9 mouse cellular contexts compared by ENCODE assay signal in the genomic region with DNA sequence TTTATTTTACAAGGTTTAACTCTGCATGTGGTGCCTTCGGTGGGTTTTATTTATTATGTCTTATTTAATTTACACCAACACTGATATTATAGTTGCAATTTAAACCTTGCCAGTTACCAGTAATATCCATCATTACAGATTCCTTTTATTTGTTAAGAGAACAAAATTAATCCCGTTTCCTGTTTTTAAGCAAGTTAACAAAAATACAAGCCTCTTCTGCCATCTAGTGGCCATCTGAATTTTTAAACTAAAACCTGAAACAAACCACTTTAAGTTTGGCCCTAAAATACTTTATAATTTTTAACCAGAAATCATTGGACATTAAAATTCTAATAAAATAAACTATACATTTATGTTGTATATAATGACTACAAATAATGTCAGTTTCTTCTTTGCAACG.
DNase-seq lines count a peak whose midpoint lies in the region; ATAC-seq and TF ChIP-seq lines count a peak whose summit lies in the region.
"Had no signal": no experiment of that assay in that cellular context is flagged by ENCODE, and none has a peak within 500 bp of the region (broad histone marks: within the 10 kb centered on the region; RNA-seq: fewer than 3 reads in every experiment).

No protein-coding gene starts in this region.

- TF ChIP-seq RAD21 in MEL (IDR thresholded peaks at IDR 0.05; ENCODE audit: low read depth, low read length): peak; percentile 86

- ATAC-seq in hindbrain, postnatal 0 days: no peak
- ATAC-seq in hindbrain, embryonic 12.5 days (ENCODE audit: low FRiP score): no peak
- peak; percentile 73 for ATAC-seq in granulocyte monocyte progenitor cell, adult 5-6 weeks (replicated peaks; ENCODE audit: poor library complexity, severe bottlenecking)
- no peak for ATAC-seq in kidney, embryonic 14.5 days (ENCODE audit: low FRiP score, low TSS enrichment)

- H3K79me2 ChIP-seq in MEL (ENCODE audit: control insufficient read depth, insufficient read depth, low read length, poor library complexity): no peaks in the 10 kb centered on the region

- no peaks in the 10 kb centered on the region for H3K9me3 ChIP-seq in hindbrain, postnatal 0 days (ENCODE audit: low read length)
- H3K9me3 ChIP-seq in hindbrain, embryonic 12.5 days (replicated peaks): no peaks in the 10 kb centered on the region
- H3K9me3 ChIP-seq in MEL (replicated peaks; ENCODE audit: insufficient read depth, low read length): no peaks in the 10 kb centered on the region
- H3K9me3 ChIP-seq in kidney, embryonic 14.5 days (ENCODE audit: control insufficient read depth, low read length): no peaks in the 10 kb centered on the region

- no peaks in the 10 kb centered on the region for H3K4me1 ChIP-seq in hindbrain, postnatal 0 days (ENCODE audit: insufficient read depth, low read length)
- H3K4me1 ChIP-seq in hindbrain, embryonic 12.5 days: no peaks in the 10 kb centered on the region
- H3K4me1 ChIP-seq in MEL (ENCODE audit: control insufficient read depth in 1 of 2, insufficient read depth in 2 of 2, low read length in 2 of 2): no peaks in the 10 kb centered on the region
- H3K4me1 ChIP-seq in kidney, embryonic 14.5 days (ENCODE audit: control insufficient read depth, insufficient read depth, low read length): no peaks in the 10 kb centered on the region

- 35% methylated on average over 3 of the region's 3 CpGs for WGBS in hindbrain, postnatal 0 days
- 43% methylated on average over 3 of the region's 3 CpGs for WGBS in hindbrain, embryonic 12.5 days
- 40% methylated on average over 3 of the region's 3 CpGs for WGBS in kidney, embryonic 14.5 days

- peak; percentile 75 for DNase-seq in hindbrain, postnatal 0 days (ENCODE audit: low spot score)
- peak; percentile 58 for DNase-seq in 416B (ENCODE audit: low read depth)
- DNase-seq in MEL (ENCODE audit: low read depth, low spot score): peak; percentile 57
- DNase-seq in adrenal gland, postnatal 25 days: no peak
- DNase-seq in urinary bladder, adult 18-20 months (ENCODE audit: low spot score in 2 of 2): no peak
- DNase-seq: gastrocnemius, postnatal 36 days had no signal

- no peak overlapping the region for H3K9ac ChIP-seq in hindbrain, postnatal 0 days (replicated peaks; ENCODE audit: low read length)
- H3K9ac ChIP-seq in hindbrain, embryonic 12.5 days: no peak overlapping the region
- no peak overlapping the region for H3K9ac ChIP-seq in MEL (ENCODE audit: control insufficient read depth, low read depth, low read length, poor library complexity, severe bottlenecking)
- H3K9ac ChIP-seq in kidney, embryonic 14.5 days (ENCODE audit: low read depth, low read length): no peak overlapping the region

- H3K27ac ChIP-seq in hindbrain, postnatal 0 days: no peak overlapping the region
- H3K27ac ChIP-seq in hindbrain, embryonic 12.5 days: no peak overlapping the region
- H3K27ac ChIP-seq in MEL (ENCODE audit: control insufficient read depth, low read depth, low read length): no peak overlapping the region
- no peak overlapping the region for H3K27ac ChIP-seq in kidney, embryonic 14.5 days (ENCODE audit: low read depth, low read length)

- no peaks in the 10 kb centered on the region for H3K27me3 ChIP-seq in hindbrain, postnatal 0 days (ENCODE audit: insufficient read depth, low read length)
- H3K27me3 ChIP-seq in hindbrain, embryonic 12.5 days: no peaks in the 10 kb centered on the region
- no peaks in the 10 kb centered on the region for H3K27me3 ChIP-seq in MEL (ENCODE audit: control insufficient read depth in 1 of 2, insufficient read depth in 2 of 2, low read length in 2 of 2)
- no peaks in the 10 kb centered on the region for H3K27me3 ChIP-seq in kidney, embryonic 14.5 days (ENCODE audit: control insufficient read depth, insufficient read depth, low read length)

- peak; percentile 58 for TF ChIP-seq CTCF in hindbrain, postnatal 0 days (IDR thresholded peaks at IDR 0.05; ENCODE audit: low read depth)
- peak in 2 of 3 experiments; percentile 18 to 67; a peak in 3 of 6 replicates for TF ChIP-seq CTCF in MEL (IDR thresholded peaks at IDR 0.05 in 2 of 3, conservative IDR thresholded peaks at IDR 0.05 in 1 of 3; ENCODE audit: control insufficient read depth in 1 of 3, insufficient read depth in 1 of 3, low read depth in 2 of 3, low read length in 3 of 3, poor library complexity in 1 of 3, severe bottlenecking in 1 of 3)

- no peak for TF ChIP-seq EP300 in MEL (IDR thresholded peaks at IDR 0.05; ENCODE audit: low read depth in 1 of 2, low read length in 2 of 2)

- H3K4me2 ChIP-seq in hindbrain, postnatal 0 days (ENCODE audit: low read depth, low read length): no peak overlapping the region
- H3K4me2 ChIP-seq in hindbrain, embryonic 12.5 days (replicated peaks): no peak overlapping the region
- H3K4me2 ChIP-seq in kidney, embryonic 14.5 days (replicated peaks; ENCODE audit: low read depth, low read length): no peak overlapping the region

- H3K36me3 ChIP-seq in hindbrain, postnatal 0 days (ENCODE audit: insufficient read depth, low read length): no peaks in the 10 kb centered on the region
- no peaks in the 10 kb centered on the region for H3K36me3 ChIP-seq in hindbrain, embryonic 12.5 days
- no peaks in the 10 kb centered on the region for H3K36me3 ChIP-seq in MEL (ENCODE audit: control insufficient read depth in 1 of 2, insufficient read depth in 2 of 2, low read length in 2 of 2)
- H3K36me3 ChIP-seq in kidney, embryonic 14.5 days (ENCODE audit: control insufficient read depth, insufficient read depth, low read length): no peaks in the 10 kb centered on the region

- TF ChIP-seq POLR2A in MEL (IDR thresholded peaks at IDR 0.05; ENCODE audit: control insufficient read depth in 1 of 2, insufficient read depth in 1 of 2, low read depth in 1 of 2, low read length in 2 of 2, poor library complexity in 1 of 2): no peak

- no peak overlapping the region for H3K4me3 ChIP-seq in hindbrain, postnatal 0 days (ENCODE audit: low read length)
- no peak overlapping the region for H3K4me3 ChIP-seq in hindbrain, embryonic 12.5 days
- H3K4me3 ChIP-seq in MEL (ENCODE audit: control insufficient read depth in 1 of 2, insufficient read depth in 1 of 2, low read depth in 2 of 2, low read length in 2 of 2): no peak overlapping the region
- no peak overlapping the region for H3K4me3 ChIP-seq in kidney, embryonic 14.5 days (ENCODE audit: low read length)

TF ChIP-seq in MEL, 35 proteins besides CTCF, POLR2A, EP300 and RAD21:
- no peak for TF ChIP-seq JUND (IDR thresholded peaks at IDR 0.05; ENCODE audit: low read depth, low read length)
- TF ChIP-seq ZC3H11A (IDR thresholded peaks at IDR 0.05; ENCODE audit: low read depth, low read length): peak; percentile 66
- peak; percentile 60 for TF ChIP-seq SMC3 (IDR thresholded peaks at IDR 0.05; ENCODE audit: low read depth, low read length)

Comparison
In these comparisons a context has a peak if more than half of its experiments do, and no peak if none do; other contexts are left out.
1. DNase-seq: peak in hindbrain, postnatal 0 days (single experiment), 416B (single experiment) and MEL (single experiment); none in adrenal gland, postnatal 25 days (single experiment) and urinary bladder, adult 18-20 months (0 of 2).